Mouse (Mus musculus) hindbrain, postnatal 0 days (tissue): Measurements from ENCODE around the gene Adgrl2. TPM values are rescaled to one million over a fixed set of nuclear protein-coding genes. Genes with fewer than 3 reads are reported as not detected.

Experiments
- ATAC-seq: fragments of 200-750 bp; cut with Nextera tagmentation; 2 replicates; pipeline ENCODE4 v1.8.0; 2017; ENCODE audit warnings: mild to moderate bottlenecking, moderate TSS enrichment, moderate library complexity
- DNase-seq: peaks from one replicate; pipeline ENCODE4 v3.0.0-alpha.2; 2015; ENCODE audit warnings: low spot score
- H3K27ac ChIP-seq: fragments of 300-500 bp; sonication (generic); 2 replicates; pipeline ENCODE4 v1.5.1; 2014; ENCODE audit warnings: mild to moderate bottlenecking
- H3K27me3 ChIP-seq: fragments of 300-500 bp; sonication (generic); 2 replicates; pipeline ENCODE4 v1.6.1; 2014; ENCODE audit warnings: low read length, mixed read lengths; ENCODE audit not compliant: insufficient read depth
- H3K36me3 ChIP-seq: fragments of 300-500 bp; sonication (generic); 2 replicates; pipeline ENCODE4 v1.6.1; 2014; ENCODE audit warnings: low read length, mixed read lengths; ENCODE audit not compliant: insufficient read depth
- H3K4me1 ChIP-seq: fragments of 300-500 bp; sonication (generic); 2 replicates; pipeline ENCODE4 v1.6.1; 2014; ENCODE audit warnings: antibody characterized with exemption, low read length, mixed read lengths; ENCODE audit not compliant: insufficient read depth
- H3K4me2 ChIP-seq: fragments of 300-500 bp; sonication (generic); 2 replicates; pipeline ENCODE4 v1.6.1; 2014; ENCODE audit warnings: low read depth, mild to moderate bottlenecking, low read length, moderate library complexity, mixed read lengths
- H3K4me3 ChIP-seq: fragments of 300-500 bp; sonication (generic); 2 replicates; pipeline ENCODE4 v1.5.1; 2014; ENCODE audit warnings: low read length
- H3K9ac ChIP-seq: fragments of 300-500 bp; sonication (generic); replicated peaks from 2 replicates; pipeline ENCODE4 v1.6.1; 2014; ENCODE audit warnings: mild to moderate bottlenecking, low read length, moderate library complexity, mixed read lengths
- H3K9me3 ChIP-seq: fragments of 300-500 bp; sonication (generic); 2 replicates; pipeline ENCODE4 v1.6.1; 2016; ENCODE audit warnings: low read length, mixed read lengths
- CTCF ChIP-seq: IDR thresholded peaks from 2 replicates; pipeline ENCODE4 v1.5.1; 2016; ENCODE audit warnings: antibody characterized with exemption, control low read depth, low read depth
- WGBS: fragments of 180-500 bp; shearing (Covaris S2); extraction: QIAGEN DNeasy Blood & Tissue Kit; methylation state at CpG from one replicate; pipeline ENCODE4 v1.1.7; 2014; 5-methylcytosine and 5-hydroxymethylcytosine counted together
- polyA plus RNA-seq: library from polyadenylated mRNA; unstranded; fragments of >200 nt; fragmentation: Nextera tagmentation; extraction: Ambion mirVana; gene quantifications from 2 replicates; pipeline ENCODE4 v1.2.1, GENCODE M21; 2015
- total RNA-seq: library from RNA; depleted of rRNA; stranded (reverse); fragments of >200 nt; gene quantifications from 2 replicates; pipeline ENCODE4 v1.2.3, GENCODE M21; 2014; rRNA removed

Adgrl2 gene
- total RNA-seq (106 and 118 TPM in 2 replicates), polyA plus RNA-seq (81.2 and 82.5 TPM in 2 replicates)

DNA sequence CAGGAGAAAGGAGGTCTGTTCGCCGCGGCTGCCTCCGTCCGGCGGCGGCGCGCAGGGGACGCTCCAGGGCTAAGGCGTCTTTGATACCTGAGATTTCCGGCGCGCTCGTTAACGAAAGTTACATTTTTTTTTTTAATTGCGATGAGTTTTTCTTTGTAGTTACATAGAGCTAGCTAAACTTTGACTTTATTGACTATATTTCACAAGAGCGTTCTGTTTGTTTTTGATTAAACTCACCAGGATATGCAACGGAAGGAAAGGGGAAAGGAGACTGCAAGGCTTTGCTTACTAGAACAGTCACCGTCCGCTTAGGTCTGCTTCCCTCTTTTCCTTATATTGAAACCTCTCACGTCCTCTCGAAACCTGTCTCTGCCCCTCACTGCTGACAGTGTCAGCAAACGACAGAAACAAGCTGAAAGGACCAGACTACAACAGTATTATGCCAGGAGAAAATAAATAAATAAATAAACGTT, at the start of gene Adgrl2:
Gene Adgrl2, minus strand, starts transcription at position 25 of the 473 bp plus-strand sequence.
- Histone ChIP-seq H3K4me1 (no peaks in the 10 kb centered on the region), H3K36me3 (no peaks in the 10 kb centered on the region), H3K27ac (peak within 1 kb of the TSS; percentile 91), H3K9ac (peak within 1 kb of the TSS; percentile 77), H3K9me3 (no peaks in the 10 kb centered on the region), H3K4me3 (peak within 1 kb of the TSS; percentile 76), H3K27me3 (no peaks in the 10 kb centered on the region), H3K4me2 (peak within 1 kb of the TSS; percentile 95)
- 0% methylated on average over 25 of the region's 25 CpGs for WGBS
- DNase-seq (peak; percentile 48), ATAC-seq (no peak)
- TF ChIP-seq CTCF = no peak; the same call in 1 of the 2 replicates

DNA sequence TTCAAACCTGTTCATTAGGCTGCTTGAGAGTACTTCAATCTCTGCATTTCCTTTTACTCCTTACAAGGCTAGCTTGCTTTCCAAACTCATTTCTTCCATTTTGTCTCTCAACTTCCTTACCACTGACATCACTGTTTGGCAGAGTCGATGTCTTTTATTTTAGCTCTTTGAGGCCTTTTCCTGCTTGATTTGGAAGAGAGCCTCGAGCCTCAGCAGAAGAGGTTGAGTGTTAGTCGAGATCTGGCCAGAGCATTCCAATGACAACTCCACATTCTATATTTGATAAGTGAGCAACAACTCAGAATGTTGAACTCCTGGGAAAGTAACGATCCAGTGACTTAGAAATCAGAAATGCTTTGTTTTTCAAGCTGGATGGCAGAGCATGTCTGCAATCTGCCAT, 48.4 kb upstream of the Adgrl2 start:
- H3K4me1 ChIP-seq = 0 out of 2 replicates have a peak, but pooled peaks cover 5% of the 10 kb centered on the region
- H3K4me2 ChIP-seq = no peak overlapping the region
- no peaks in the 10 kb centered on the region for H3K9me3 ChIP-seq
- no peaks in the 10 kb centered on the region for H3K27me3 ChIP-seq
- DNase-seq (no peak), ATAC-seq (no peak)
- H3K4me3 ChIP-seq = no peak overlapping the region
- no peak overlapping the region for H3K9ac ChIP-seq
- H3K27ac ChIP-seq = no peak overlapping the region
- H3K36me3 ChIP-seq = no peaks in the 10 kb centered on the region
- 61% methylated on average over 4 of the region's 4 CpGs for WGBS
- TF ChIP-seq CTCF = no peak

DNA sequence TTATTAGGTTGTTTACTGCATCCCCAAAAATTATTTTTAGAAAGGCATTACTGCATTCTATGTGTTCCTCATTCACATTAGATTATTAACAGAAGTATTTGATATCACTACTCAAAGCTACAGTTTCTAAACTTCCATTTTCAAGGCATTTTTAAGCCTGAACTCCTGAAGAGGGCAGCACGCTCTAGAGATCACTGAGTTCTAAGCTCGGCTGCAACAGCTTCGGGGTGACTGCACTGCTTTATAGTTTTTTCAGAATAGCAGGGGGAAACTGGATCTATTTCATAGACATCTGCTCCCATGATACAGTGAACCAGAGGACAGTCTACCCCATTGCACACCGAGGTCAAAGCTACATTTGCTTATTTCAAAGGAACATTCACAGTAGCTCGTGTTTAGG, 29.6 kb upstream of the Adgrl2 start:
- H3K27me3 ChIP-seq = no peaks in the 10 kb centered on the region
- ATAC-seq = no peak
- no peak overlapping the region for H3K27ac ChIP-seq
- no peaks in the 10 kb centered on the region for H3K4me1 ChIP-seq
- H3K36me3 ChIP-seq = no peaks in the 10 kb centered on the region
- TF ChIP-seq CTCF = peak; percentile 30; the same call in 1 of the 2 replicates
- no peaks in the 10 kb centered on the region for H3K9me3 ChIP-seq
- peak; percentile 26 for DNase-seq
- no peak overlapping the region for H3K9ac ChIP-seq
- 63% methylated on average over 5 of the region's 5 CpGs for WGBS
- no peak overlapping the region for H3K4me2 ChIP-seq
- H3K4me3 ChIP-seq = no peak overlapping the region

DNA sequence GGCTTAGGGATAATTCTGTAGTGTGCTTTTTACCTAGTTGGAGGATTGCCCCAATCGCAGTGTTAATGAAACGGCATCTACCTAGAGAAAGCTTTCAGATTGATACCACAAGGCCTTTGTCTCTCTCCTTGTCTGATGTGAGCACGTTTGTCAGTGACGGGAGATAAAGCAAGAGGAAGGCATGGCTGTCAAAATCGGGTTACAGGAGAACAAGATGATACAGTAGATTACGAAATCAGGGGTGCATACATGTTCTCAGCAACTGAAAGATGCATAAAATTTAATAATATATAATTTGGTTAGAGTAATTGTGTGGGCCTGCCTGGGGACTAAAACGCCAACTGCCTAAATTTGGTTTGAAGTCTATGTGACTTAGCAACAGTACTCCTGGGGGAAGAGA, 19.0 kb upstream of the Adgrl2 start:
- no peak for DNase-seq
- Histone ChIP-seq H3K4me3 (no peak overlapping the region), H3K27me3 (no peaks in the 10 kb centered on the region), H3K4me1 (no peaks in the 10 kb centered on the region), H3K27ac (no peak overlapping the region), H3K4me2 (no peak overlapping the region), H3K9ac (no peak overlapping the region), H3K9me3 (no peaks in the 10 kb centered on the region), H3K36me3 (no peaks in the 10 kb centered on the region)
- WGBS = 67% methylated on average over 7 of the region's 7 CpGs
- no peak for ATAC-seq
- no peak for TF ChIP-seq CTCF

DNA sequence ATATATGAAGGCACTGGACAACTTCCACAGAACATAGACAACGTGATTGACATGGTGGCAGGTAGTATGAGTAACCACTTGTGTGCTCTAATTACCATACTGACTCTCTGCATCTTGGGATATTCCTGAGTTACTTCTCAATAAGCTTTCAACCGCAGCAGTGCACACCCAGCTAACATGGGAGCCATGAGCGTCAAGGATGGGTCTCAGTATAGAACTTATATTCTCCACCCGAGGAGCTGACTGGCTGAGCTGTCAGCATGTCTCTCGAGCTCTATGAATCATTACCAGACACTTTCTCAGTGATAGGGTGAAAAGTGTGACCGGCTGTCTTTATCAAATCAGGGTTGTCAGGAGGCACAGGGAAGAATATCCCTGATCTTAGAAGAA, 18.3 kb upstream of the Adgrl2 start:
- Histone ChIP-seq H3K9ac (no peak overlapping the region), H3K4me1 (no peaks in the 10 kb centered on the region), H3K36me3 (no peaks in the 10 kb centered on the region), H3K27me3 (no peaks in the 10 kb centered on the region), H3K4me2 (no peak overlapping the region), H3K4me3 (no peak overlapping the region), H3K9me3 (no peaks in the 10 kb centered on the region), H3K27ac (no peak overlapping the region)
- TF ChIP-seq CTCF = no peak
- ATAC-seq (no peak), DNase-seq (no peak)
- 77% methylated on average over 6 of the region's 6 CpGs for WGBS

DNA sequence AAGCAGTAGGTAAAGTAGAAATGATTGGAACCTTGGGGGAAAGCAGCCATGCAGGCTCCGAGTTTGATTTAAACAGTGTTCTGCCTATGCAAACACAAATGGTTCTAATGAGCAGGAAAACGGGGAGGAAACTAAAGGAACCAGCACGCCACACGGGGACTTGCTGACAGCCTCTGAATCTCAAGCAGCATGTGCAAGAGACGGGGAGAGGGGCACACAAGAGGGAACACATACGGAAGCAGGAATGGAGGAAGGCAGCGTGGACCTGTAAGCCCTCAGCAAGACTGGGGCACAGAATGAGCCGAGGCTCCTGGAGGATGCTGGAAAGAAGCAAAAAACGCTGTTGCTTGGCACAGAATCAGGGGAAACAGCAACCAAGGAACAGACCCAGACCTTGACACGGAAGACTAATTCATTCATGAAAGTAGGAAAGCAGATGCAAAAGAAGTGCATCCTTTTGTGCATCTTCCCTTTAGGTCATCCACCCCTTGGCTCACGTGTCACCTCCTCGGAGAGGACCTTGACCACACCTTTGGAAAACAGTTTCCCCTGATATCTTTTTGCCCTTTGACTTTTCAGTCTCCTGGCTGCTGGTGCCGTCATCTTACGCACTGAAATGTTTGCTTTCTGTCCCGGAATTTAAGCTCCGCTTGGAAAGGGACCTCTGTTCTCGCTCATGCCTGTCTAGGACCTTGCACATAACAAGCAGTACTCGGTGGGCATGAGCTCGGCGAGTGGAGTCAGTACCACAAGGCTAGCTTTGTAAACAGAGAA, 17.7 kb upstream of the Adgrl2 start:
- H3K4me1 ChIP-seq = no peaks in the 10 kb centered on the region
- WGBS = 60% methylated on average over 20 of the region's 20 CpGs
- no peaks in the 10 kb centered on the region for H3K27me3 ChIP-seq
- no peaks in the 10 kb centered on the region for H3K36me3 ChIP-seq
- no peak for ATAC-seq
- H3K9me3 ChIP-seq = no peaks in the 10 kb centered on the region
- no peak for DNase-seq
- H3K4me2 ChIP-seq = peak overlapping the region; percentile 2; the same call in 1 of the 2 replicates
- H3K4me3 ChIP-seq = no peak overlapping the region
- H3K27ac ChIP-seq = no peak overlapping the region
- no peak for TF ChIP-seq CTCF
- no peak overlapping the region for H3K9ac ChIP-seq

DNA sequence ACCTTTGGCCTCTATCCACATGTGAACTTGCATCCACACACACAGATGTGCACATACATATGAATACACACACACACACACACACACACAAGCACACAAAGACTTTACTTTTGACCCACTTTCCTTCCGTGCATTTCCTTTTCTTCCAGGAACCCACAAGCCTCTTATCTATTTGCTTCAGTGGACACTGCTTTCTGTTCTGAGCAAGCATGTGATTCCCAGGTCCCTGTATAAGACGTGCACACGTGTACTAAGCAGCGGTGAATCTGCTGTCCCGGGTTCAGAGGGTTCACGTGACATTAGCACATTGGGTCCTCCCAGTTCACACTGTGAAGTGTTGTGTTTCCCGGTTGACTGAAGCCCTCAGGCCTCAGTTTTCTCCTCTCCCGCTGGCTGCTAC, 11.0 kb upstream of the Adgrl2 start:
- Histone ChIP-seq H3K27me3 (no peaks in the 10 kb centered on the region), H3K4me1 (no peaks in the 10 kb centered on the region), H3K9me3 (no peaks in the 10 kb centered on the region), H3K27ac (no peak overlapping the region), H3K36me3 (no peaks in the 10 kb centered on the region), H3K4me3 (no peak overlapping the region), H3K4me2 (no peak overlapping the region), H3K9ac (no peak overlapping the region)
- DNase-seq (no peak), ATAC-seq (no peak)
- 29% methylated on average over 8 of the region's 8 CpGs for WGBS
- TF ChIP-seq CTCF = no peak
